Mouse (Mus musculus) midbrain, embryonic 15.5 days (tissue): ENCODE data around the gene Mpst. TPM values are rescaled to one million over a fixed set of nuclear protein-coding genes. Genes with fewer than 3 reads are reported as not detected.

ENCODE experiments used
- ATAC-seq: fragments of 200-750 bp; cut with Nextera tagmentation; replicated peaks from 2 replicates; pipeline ENCODE4 v1.8.0; 2017; ENCODE audit warnings: moderate TSS enrichment
- H3K27ac ChIP-seq: fragments of 300-500 bp; sonication (generic); 2 replicates; pipeline ENCODE4 v1.5.1; 2015; ENCODE audit warnings: mild to moderate bottlenecking, inconsistent platforms
- H3K27me3 ChIP-seq: fragments of 300-500 bp; sonication (generic); replicated peaks from 2 replicates; pipeline ENCODE4 v1.6.1; 2015; ENCODE audit warnings: inconsistent platforms
- H3K36me3 ChIP-seq: fragments of 300-500 bp; sonication (generic); replicated peaks from 2 replicates; pipeline ENCODE4 v1.6.1; 2015; ENCODE audit warnings: inconsistent platforms
- H3K4me1 ChIP-seq: fragments of 300-500 bp; sonication (generic); 2 replicates; pipeline ENCODE4 v1.6.1; 2015; ENCODE audit warnings: inconsistent platforms
- H3K4me2 ChIP-seq: fragments of 300-500 bp; sonication (generic); 2 replicates; pipeline ENCODE4 v1.6.1; 2015; ENCODE audit warnings: inconsistent platforms, mild to moderate bottlenecking, moderate library complexity
- H3K4me3 ChIP-seq: fragments of 300-500 bp; sonication (generic); 2 replicates; pipeline ENCODE4 v1.5.1; 2015; ENCODE audit warnings: mild to moderate bottlenecking, inconsistent platforms
- H3K9ac ChIP-seq: fragments of 300-500 bp; sonication (generic); 2 replicates; pipeline ENCODE4 v1.6.1; 2015; ENCODE audit warnings: mild to moderate bottlenecking, inconsistent platforms
- H3K9me3 ChIP-seq: fragments of 300-500 bp; sonication (generic); 2 replicates; pipeline ENCODE4 v1.6.1; 2016; ENCODE audit warnings: inconsistent platforms
- WGBS: fragments of 180-500 bp; shearing (Covaris S2); methylation state at CpG from one replicate; pipeline ENCODE4 v1.1.7; 2015; ENCODE audit warnings: mixed read lengths; 5-methylcytosine and 5-hydroxymethylcytosine counted together
- polyA plus RNA-seq: library from polyadenylated mRNA; unstranded; fragments of >200 nt; fragmentation: Nextera tagmentation; extraction: Ambion mirVana; gene quantifications from 2 replicates; pipeline ENCODE4 v1.2.1, GENCODE M21; 2015

Mpst gene
- polyA plus RNA-seq, 1 experiment from 2014 or later: 4.3 TPM

GRCm38 (mm10) chr15:78442231-78442630 lies 36.0 kb downstream of the Mpst start:
- no peak overlapping the region for H3K4me3 ChIP-seq
- no peak overlapping the region for H3K9ac ChIP-seq
- no peak overlapping the region for H3K4me2 ChIP-seq
- no peaks in the 10 kb centered on the region for H3K9me3 ChIP-seq
- H3K27me3 ChIP-seq: no peaks in the 10 kb centered on the region
- 91% methylated on average over 19 of the region's 19 CpGs for WGBS
- no peak for ATAC-seq
- H3K4me1 ChIP-seq: peaks cover 12% of the 10 kb centered on the region
- H3K27ac ChIP-seq: no peak overlapping the region
- no peaks in the 10 kb centered on the region for H3K36me3 ChIP-seq

GRCm38 (mm10) chr15:78443857-78444256 lies 37.6 kb downstream of the Mpst start:
- Histone ChIP-seq H3K9me3 (no peaks in the 10 kb centered on the region), H3K4me1 (peaks cover 9% of the 10 kb centered on the region), H3K4me3 (no peak overlapping the region), H3K9ac (no peak overlapping the region), H3K4me2 (no peak overlapping the region), H3K27me3 (no peaks in the 10 kb centered on the region), H3K36me3 (no peaks in the 10 kb centered on the region), H3K27ac (no peak overlapping the region)
- ATAC-seq: no peak
- 46% methylated on average over 6 of the region's 6 CpGs for WGBS

DNA sequence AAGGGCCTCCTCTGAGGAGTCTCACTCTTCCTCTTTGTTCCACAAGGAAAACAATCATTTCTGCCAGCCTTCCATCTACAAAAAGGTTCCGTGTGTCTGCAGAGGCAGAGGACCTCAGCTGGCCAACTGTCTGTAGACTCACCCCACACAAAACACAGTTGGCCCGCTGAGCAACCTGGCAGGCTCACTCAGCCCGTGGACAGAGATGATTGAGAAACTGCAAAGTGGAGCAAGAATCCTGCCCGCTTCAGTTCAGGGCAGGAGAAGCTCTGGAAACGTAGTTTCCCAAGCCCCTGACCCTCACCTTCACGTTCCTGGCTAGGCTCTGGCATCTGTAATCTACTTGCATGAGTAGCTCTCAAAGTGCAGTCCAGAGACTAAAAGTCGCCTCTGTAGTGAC lies 40.9 kb downstream of the Mpst start:
- H3K4me1 ChIP-seq: peaks cover 9% of the 10 kb centered on the region
- no peak overlapping the region for H3K27ac ChIP-seq
- no peak overlapping the region for H3K4me3 ChIP-seq
- H3K36me3 ChIP-seq: no peaks in the 10 kb centered on the region
- ATAC-seq: no peak
- no peak overlapping the region for H3K9ac ChIP-seq
- no peaks in the 10 kb centered on the region for H3K27me3 ChIP-seq
- WGBS: 27% methylated on average over 7 of the region's 7 CpGs
- no peak overlapping the region for H3K4me2 ChIP-seq
- no peaks in the 10 kb centered on the region for H3K9me3 ChIP-seq

DNA sequence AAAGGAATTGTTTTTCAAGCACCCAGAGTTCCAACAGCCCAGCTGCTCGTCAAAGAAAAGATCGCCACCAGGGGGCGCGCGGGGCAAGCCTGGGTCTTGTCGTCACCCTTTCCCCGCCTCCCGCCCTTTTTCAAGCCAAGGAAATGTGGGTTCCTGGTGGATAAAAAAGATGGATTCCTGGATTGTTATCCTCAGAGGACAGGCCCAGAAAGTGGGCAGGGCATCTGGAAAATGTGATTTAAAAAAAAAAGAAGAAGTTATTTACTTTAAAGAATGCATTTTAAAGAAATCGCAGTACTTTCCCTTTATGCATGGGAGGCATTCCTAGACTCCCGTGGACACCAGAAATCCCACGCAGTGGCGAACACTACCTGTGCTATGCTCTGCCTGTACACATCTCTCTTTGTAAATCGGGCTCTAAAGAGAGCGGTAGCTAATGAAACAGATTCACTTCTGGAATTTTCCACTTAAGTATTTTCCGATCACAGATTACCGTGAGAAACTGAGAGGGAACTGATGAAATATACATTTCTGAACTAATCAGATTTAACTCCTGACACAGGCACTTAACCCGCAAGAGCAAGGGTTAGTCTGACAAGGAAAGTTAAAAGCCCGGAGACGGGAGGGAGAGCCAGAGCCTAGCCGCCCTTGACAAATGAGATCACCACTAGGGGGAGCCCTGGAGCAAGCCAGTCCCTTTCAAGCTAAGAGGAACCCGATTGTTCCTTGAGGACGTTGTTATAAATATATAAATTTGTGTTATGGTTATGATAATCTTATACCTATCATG lies 41.7 kb downstream of the Mpst start:
- no peaks in the 10 kb centered on the region for H3K36me3 ChIP-seq
- peak overlapping the region; percentile 55 for H3K4me2 ChIP-seq
- peak overlapping the region; percentile 40; the same call in 1 of the 2 replicates for H3K9ac ChIP-seq
- peaks cover 9% of the 10 kb centered on the region for H3K4me1 ChIP-seq
- peak overlapping the region; percentile 27 for H3K4me3 ChIP-seq
- no peaks in the 10 kb centered on the region for H3K27me3 ChIP-seq
- ATAC-seq: peak; percentile 32; the same call in 1 of the 2 replicates
- under 1% methylated on average over 22 of the region's 22 CpGs for WGBS
- peak overlapping the region; percentile 71 for H3K27ac ChIP-seq
- H3K9me3 ChIP-seq: no peaks in the 10 kb centered on the region

DNA sequence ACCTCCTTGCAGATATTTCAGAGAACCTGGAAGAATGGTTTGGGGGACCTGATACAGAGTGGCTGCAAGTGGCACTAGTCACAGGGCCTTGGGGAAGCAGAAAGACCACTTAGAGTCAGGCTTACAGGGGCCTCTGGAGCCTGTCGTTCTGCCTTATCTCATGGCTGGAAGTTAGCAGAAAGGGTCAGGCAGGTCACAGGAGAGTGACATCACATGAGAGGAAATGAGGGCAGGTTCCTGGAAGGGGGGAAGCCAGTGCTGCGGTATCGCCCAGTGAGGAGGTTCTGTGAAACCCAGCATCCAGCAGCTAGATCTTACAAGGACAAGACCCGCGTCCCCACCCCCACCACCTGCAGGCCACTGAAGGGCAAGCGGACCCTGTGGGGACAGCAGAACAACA lies 42.9 kb downstream of the Mpst start:
- no peaks in the 10 kb centered on the region for H3K9me3 ChIP-seq
- peaks cover 6% of the 10 kb centered on the region for H3K4me1 ChIP-seq
- 73% methylated on average over 6 of the region's 6 CpGs for WGBS
- no peak overlapping the region for H3K4me3 ChIP-seq
- no peaks in the 10 kb centered on the region for H3K36me3 ChIP-seq
- no peak for ATAC-seq
- no peaks in the 10 kb centered on the region for H3K27me3 ChIP-seq
- H3K9ac ChIP-seq: no peak overlapping the region
- H3K27ac ChIP-seq: no peak overlapping the region
- no peak overlapping the region for H3K4me2 ChIP-seq

- WGBS: 36% methylated on average over 7 of the region's 7 CpGs
- H3K4me2 ChIP-seq: no peak overlapping the region
- ATAC-seq: no peak
- no peak overlapping the region for H3K9ac ChIP-seq
- H3K27ac ChIP-seq: no peak overlapping the region
- H3K4me3 ChIP-seq: no peak overlapping the region
- H3K36me3 ChIP-seq: no peaks in the 10 kb centered on the region
- no peaks in the 10 kb centered on the region for H3K27me3 ChIP-seq
- peaks cover 6% of the 10 kb centered on the region for H3K4me1 ChIP-seq
- H3K9me3 ChIP-seq: no peaks in the 10 kb centered on the region
Observed at GRCm38 (mm10) chr15:78449694-78450418, 43.6 kb downstream of the Mpst start.

GRCm38 (mm10) chr15:78450419-78450768 lies 44.2 kb downstream of the Mpst start:
- Histone ChIP-seq H3K36me3 (no peaks in the 10 kb centered on the region), H3K27ac (no peak overlapping the region), H3K4me2 (no peak overlapping the region), H3K9ac (no peak overlapping the region), H3K9me3 (no peaks in the 10 kb centered on the region), H3K27me3 (no peaks in the 10 kb centered on the region), H3K4me1 (peaks cover 6% of the 10 kb centered on the region), H3K4me3 (no peak overlapping the region)
- WGBS: 85% methylated on average over 6 of the region's 6 CpGs
- ATAC-seq: no peak

DNA sequence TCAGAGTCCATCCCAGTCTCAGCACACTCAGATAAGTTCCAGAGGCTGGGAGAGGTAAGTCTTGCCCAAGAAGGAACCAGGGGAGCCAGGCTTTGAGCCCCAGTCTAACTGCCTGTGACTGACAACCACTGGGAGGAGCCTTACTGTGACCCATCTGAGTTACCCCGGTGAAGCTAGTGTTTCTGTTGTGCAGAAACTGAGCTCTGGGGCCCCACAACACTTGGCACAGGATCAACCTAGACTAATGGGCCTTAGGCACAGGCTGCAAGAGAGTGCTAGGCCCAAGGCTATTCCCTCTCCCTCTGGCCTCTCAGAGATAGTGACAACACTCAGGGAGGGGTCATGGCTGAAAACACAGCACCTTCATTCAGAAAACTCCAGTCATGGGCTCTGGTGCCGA lies 45.0 kb downstream of the Mpst start:
- peaks cover 6% of the 10 kb centered on the region for H3K4me1 ChIP-seq
- no peaks in the 10 kb centered on the region for H3K36me3 ChIP-seq
- H3K9me3 ChIP-seq: no peaks in the 10 kb centered on the region
- no peak overlapping the region for H3K9ac ChIP-seq
- no peak overlapping the region for H3K4me2 ChIP-seq
- no peak for ATAC-seq
- H3K27ac ChIP-seq: no peak overlapping the region
- H3K27me3 ChIP-seq: no peaks in the 10 kb centered on the region
- H3K4me3 ChIP-seq: no peak overlapping the region
- 78% methylated on average over 2 of the region's 2 CpGs for WGBS

GRCm38 (mm10) chr15:78452929-78453328 lies 46.7 kb downstream of the Mpst start:
- WGBS: 89% methylated on average over 3 of the region's 3 CpGs
- Histone ChIP-seq H3K9ac (no peak overlapping the region), H3K27ac (no peak overlapping the region), H3K4me3 (no peak overlapping the region), H3K36me3 (no peaks in the 10 kb centered on the region), H3K27me3 (no peaks in the 10 kb centered on the region), H3K9me3 (no peaks in the 10 kb centered on the region), H3K4me1 (peaks cover 4% of the 10 kb centered on the region), H3K4me2 (no peak overlapping the region)
- ATAC-seq: no peak

DNA sequence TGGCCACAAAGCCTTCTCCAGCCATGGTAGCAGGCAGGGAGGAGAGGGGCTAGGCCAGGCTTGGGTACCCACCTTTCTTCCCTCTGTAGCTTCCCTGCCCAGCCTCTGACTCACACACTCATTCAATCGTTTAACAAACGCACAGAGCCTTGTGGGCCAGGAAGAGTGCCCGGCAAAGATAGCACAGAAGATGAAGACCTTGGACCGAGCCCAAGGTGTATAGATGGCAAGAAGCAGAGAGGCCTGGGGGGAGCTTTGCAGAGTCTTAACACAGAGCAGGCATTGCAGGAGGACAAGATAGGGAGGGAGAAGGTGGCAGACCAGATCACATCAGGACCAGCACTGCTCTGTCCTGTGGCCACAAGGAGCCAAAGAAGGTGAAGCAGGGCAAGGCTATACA lies 49.0 kb downstream of the Mpst start:
- no peak overlapping the region for H3K9ac ChIP-seq
- no peak for ATAC-seq
- no peak overlapping the region for H3K4me3 ChIP-seq
- 66% methylated on average over 4 of the region's 4 CpGs for WGBS
- H3K4me2 ChIP-seq: no peak overlapping the region
- no peak overlapping the region for H3K27ac ChIP-seq
- H3K27me3 ChIP-seq: no peaks in the 10 kb centered on the region
- no peaks in the 10 kb centered on the region for H3K9me3 ChIP-seq
- no peaks in the 10 kb centered on the region for H3K36me3 ChIP-seq
- H3K4me1 ChIP-seq: no peaks in the 10 kb centered on the region

DNA sequence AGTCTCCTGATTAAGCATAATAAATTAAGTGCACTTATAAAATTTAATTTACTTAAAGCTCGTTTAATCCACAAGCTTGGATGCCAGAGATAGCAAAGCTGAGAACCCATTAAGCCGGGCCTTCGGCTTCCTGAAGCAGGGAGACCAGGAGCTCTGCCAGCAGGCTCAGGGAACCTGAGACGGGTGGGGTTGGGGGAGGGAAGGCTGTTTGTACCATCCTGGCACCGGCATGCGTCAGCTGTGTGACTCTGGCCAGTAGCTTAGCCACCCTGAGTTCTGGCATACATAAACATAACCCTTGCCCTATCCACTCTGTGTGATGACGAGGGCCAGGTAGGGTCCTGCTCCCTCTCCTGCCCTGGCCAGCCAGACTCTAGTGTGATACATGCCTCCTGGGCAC lies 49.8 kb downstream of the Mpst start:
- no peak overlapping the region for H3K4me3 ChIP-seq
- no peaks in the 10 kb centered on the region for H3K27me3 ChIP-seq
- H3K27ac ChIP-seq: no peak overlapping the region
- no peak overlapping the region for H3K4me2 ChIP-seq
- no peak for ATAC-seq
- H3K4me1 ChIP-seq: no peaks in the 10 kb centered on the region
- no peaks in the 10 kb centered on the region for H3K9me3 ChIP-seq
- H3K9ac ChIP-seq: no peak overlapping the region
- no peaks in the 10 kb centered on the region for H3K36me3 ChIP-seq
- WGBS: 50% methylated on average over 7 of the region's 7 CpGs

GRCm38 (mm10) chr15:78457193-78457592 lies 51.0 kb downstream of the Mpst start:
- no peak for ATAC-seq
- Histone ChIP-seq H3K27me3 (0 out of 2 replicates have a peak, but pooled peaks cover 3% of the 10 kb centered on the region), H3K36me3 (no peaks in the 10 kb centered on the region), H3K27ac (no peak overlapping the region), H3K4me1 (no peaks in the 10 kb centered on the region), H3K9ac (no peak overlapping the region), H3K4me3 (no peak overlapping the region), H3K9me3 (no peaks in the 10 kb centered on the region), H3K4me2 (no peak overlapping the region)
- 81% methylated on average over 10 of the region's 10 CpGs for WGBS

DNA sequence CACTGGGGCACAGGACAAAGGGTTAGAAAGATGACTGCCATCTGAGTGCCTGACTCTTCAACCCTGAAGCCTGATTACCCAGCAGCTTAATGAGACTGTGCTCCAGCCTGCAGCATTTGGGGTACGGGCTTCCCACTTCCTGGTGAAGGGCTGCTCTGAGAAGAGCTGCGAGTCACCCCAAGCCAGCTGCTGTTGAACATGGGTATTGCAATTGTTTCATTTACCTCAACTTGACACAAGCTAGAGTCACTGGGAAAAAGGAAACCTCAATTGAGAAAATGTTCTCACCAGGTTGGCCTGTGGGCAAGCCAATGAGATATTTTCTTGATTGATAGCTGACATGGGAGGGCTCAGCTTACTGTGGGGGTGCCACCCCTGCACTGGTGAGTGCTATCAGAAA lies 56.8 kb downstream of the Mpst start:
- no peaks in the 10 kb centered on the region for H3K9me3 ChIP-seq
- H3K27me3 ChIP-seq: 0 out of 2 replicates have a peak, but pooled peaks cover 6% of the 10 kb centered on the region
- ATAC-seq: no peak
- 90% methylated on average over 2 of the region's 2 CpGs for WGBS
- H3K36me3 ChIP-seq: no peaks in the 10 kb centered on the region
- no peak overlapping the region for H3K4me3 ChIP-seq
- H3K4me2 ChIP-seq: no peak overlapping the region
- no peak overlapping the region for H3K27ac ChIP-seq
- no peaks in the 10 kb centered on the region for H3K4me1 ChIP-seq
- no peak overlapping the region for H3K9ac ChIP-seq
